Comparison of ENCODE assay signal across 8 mouse cellular contexts in genomic region chr2:102682168-102682567, GRCm38 (mm10). TPM values are rescaled to one million over a fixed set of nuclear protein-coding genes. Genes with fewer than 3 reads are reported as not detected.
A peak's percentile ranks its signal among the peaks of the same experiment; 100 is the strongest.
DNase-seq lines count a peak whose midpoint lies in the region; ATAC-seq and TF ChIP-seq lines count a peak whose summit lies in the region.

No protein-coding gene starts in this region.

- no peak overlapping the region for H3K4me2 ChIP-seq in kidney, postnatal 0 days (ENCODE audit: low read length)
- no peak overlapping the region for H3K4me2 ChIP-seq in kidney, embryonic 14.5 days (replicated peaks; ENCODE audit: low read depth, low read length)

- WGBS in kidney, postnatal 0 days, result 47% methylated on average over 5 of the region's 5 CpGs
- WGBS in kidney, embryonic 14.5 days, result 56% methylated on average over 5 of the region's 5 CpGs

- no peak for ATAC-seq in kidney, postnatal 0 days (replicated peaks; ENCODE audit: low FRiP score, low read depth)
- ATAC-seq in kidney, embryonic 14.5 days (ENCODE audit: low FRiP score, low TSS enrichment), result no peak
- no peak for ATAC-seq in activated CD4-positive, CD25-positive, alpha-beta regulatory T cell, adult 4 months

- H3K36me3 ChIP-seq in kidney, postnatal 0 days (ENCODE audit: insufficient read depth, low read length), result no peaks in the 10 kb centered on the region
- H3K36me3 ChIP-seq in kidney, embryonic 14.5 days (ENCODE audit: control insufficient read depth, insufficient read depth, low read length), result no peaks in the 10 kb centered on the region

- TF ChIP-seq CTCF in kidney, postnatal 0 days (IDR thresholded peaks at IDR 0.05; ENCODE audit: low read depth), result peak; percentile 64
- peak; percentile 86 for TF ChIP-seq CTCF in bone marrow macrophage, adult 2 months (IDR thresholded peaks at IDR 0.05; ENCODE audit: low read depth, low read length)

- H3K4me3 ChIP-seq in kidney, postnatal 0 days (replicated peaks; ENCODE audit: low read depth, low read length), result no peak overlapping the region
- H3K4me3 ChIP-seq in kidney, embryonic 14.5 days (ENCODE audit: low read length), result no peak overlapping the region
- no peak overlapping the region for H3K4me3 ChIP-seq in bone marrow macrophage, adult 2 months (ENCODE audit: insufficient read depth, low read length)

- no peaks in the 10 kb centered on the region for H3K27me3 ChIP-seq in kidney, postnatal 0 days (ENCODE audit: insufficient read depth, low read length)
- no peaks in the 10 kb centered on the region for H3K27me3 ChIP-seq in kidney, embryonic 14.5 days (ENCODE audit: control insufficient read depth, insufficient read depth, low read length)

- H3K4me1 ChIP-seq in kidney, postnatal 0 days (replicated peaks; ENCODE audit: insufficient read depth, low read length), result no peaks in the 10 kb centered on the region
- H3K4me1 ChIP-seq in kidney, embryonic 14.5 days (ENCODE audit: control insufficient read depth, insufficient read depth, low read length), result no peaks in the 10 kb centered on the region; the same call in 1 of the 2 replicates
- no peaks in the 10 kb centered on the region for H3K4me1 ChIP-seq in bone marrow macrophage, adult 2 months (ENCODE audit: control insufficient read depth, insufficient read depth, low read length)

- H3K9ac ChIP-seq in kidney, postnatal 0 days (ENCODE audit: low read depth, low read length), result no peak overlapping the region
- no peak overlapping the region for H3K9ac ChIP-seq in kidney, embryonic 14.5 days (ENCODE audit: low read depth, low read length)

- intact Hi-C loops in heart, postnatal 14 days (cut with DNase I), result loop anchor here (2.0 to 10.0 kb wide), 4 partner anchors 337 to 663 kb away; no protein-coding TSS in a partner anchor

- no peak for TF ChIP-seq POLR2A in bone marrow macrophage, adult 2 months (IDR thresholded peaks at IDR 0.05; ENCODE audit: borderline replicate concordance, low read depth, low read length)

- H3K9me3 ChIP-seq in kidney, postnatal 0 days (replicated peaks; ENCODE audit: low read length), result no peaks in the 10 kb centered on the region
- H3K9me3 ChIP-seq in kidney, embryonic 14.5 days (ENCODE audit: control insufficient read depth, low read length), result no peaks in the 10 kb centered on the region

- H3K27ac ChIP-seq in kidney, postnatal 0 days, result no peak overlapping the region
- no peak overlapping the region for H3K27ac ChIP-seq in kidney, embryonic 14.5 days (ENCODE audit: low read depth, low read length)
- no peak overlapping the region for H3K27ac ChIP-seq in bone marrow macrophage, adult 2 months (ENCODE audit: insufficient read depth, low read depth, low read length)

- peak; percentile 19 for DNase-seq in kidney, postnatal 0 days (ENCODE audit: low spot score)
- DNase-seq in Muller cell, postnatal 12 days (ENCODE audit: inconsistent ontology term), result peak; percentile 45
- peak; percentile 63 to 74 for DNase-seq in heart, postnatal 14 days
- DNase-seq in natural killer cell, adult 2 months (ENCODE audit: low spot score in 2 of 2), result peak; percentile 10 to 43
- peak; percentile 33 for DNase-seq in urinary bladder, postnatal 25 days (ENCODE audit: low spot score)

RNA-seq across cellular contexts. Expression of gene Slc1a2, which starts 23.7 kb away (rescaled TPM):
- polyA plus RNA-seq in kidney, postnatal 0 days (2015; fragmentation: Nextera tagmentation; extraction: Ambion mirVana), result 0.13 and 0.27 TPM in 2 replicates
- polyA plus RNA-seq in kidney, embryonic 14.5 days (2014; fragmentation: Nextera tagmentation; extraction: Ambion mirVana), result 0.04 and 0.14 TPM in 2 replicates
- 5.7 TPM in 1 of 2 replicates, not detected in the other for polyA plus RNA-seq in bone marrow macrophage, adult 2 months (2012; ENCODE audit: insufficient read depth, insufficient read length, missing spikeins)
- total RNA-seq in heart, postnatal 14 days (2021), result under 1 TPM; 0.10 to 0.45 TPM
- polyA plus RNA-seq in activated CD4-positive, CD25-positive, alpha-beta regulatory T cell, adult 4 months (2017; shearing (Covaris generic)), result not detected
